Mouse (Mus musculus) intestine, embryonic 15.5 days (tissue): ENCODE measurements around the gene Gngt2. TPM values are rescaled to one million over a fixed set of nuclear protein-coding genes. Genes with fewer than 3 reads are reported as not detected.

Source experiments
- ATAC-seq: fragments of 200-750 bp; cut with Nextera tagmentation; 2 replicates; pipeline ENCODE4 v1.8.0; 2017; ENCODE audit warnings: moderate TSS enrichment, moderate library complexity
- H3K27ac ChIP-seq: fragments of 300-500 bp; sonication (generic); 2 replicates; pipeline ENCODE4 v1.5.1; 2015; ENCODE audit warnings: mild to moderate bottlenecking, inconsistent platforms
- H3K27me3 ChIP-seq: fragments of 300-500 bp; sonication (generic); replicated peaks from 2 replicates; pipeline ENCODE4 v1.6.1; 2015; ENCODE audit warnings: inconsistent platforms
- H3K36me3 ChIP-seq: fragments of 300-500 bp; sonication (generic); 2 replicates; pipeline ENCODE4 v1.6.1; 2015; ENCODE audit warnings: inconsistent platforms
- H3K4me1 ChIP-seq: fragments of 300-500 bp; sonication (generic); replicated peaks from 2 replicates; pipeline ENCODE4 v1.6.1; 2015; ENCODE audit warnings: inconsistent platforms
- H3K4me2 ChIP-seq: fragments of 300-500 bp; sonication (generic); replicated peaks from 2 replicates; pipeline ENCODE4 v1.6.1; 2015; ENCODE audit warnings: mild to moderate bottlenecking, inconsistent platforms
- H3K4me3 ChIP-seq: fragments of 300-500 bp; sonication (generic); replicated peaks from 2 replicates; pipeline ENCODE4 v1.5.1; 2015; ENCODE audit warnings: inconsistent platforms
- H3K9ac ChIP-seq: fragments of 300-500 bp; sonication (generic); 2 replicates; pipeline ENCODE4 v1.6.1; 2015; ENCODE audit warnings: inconsistent platforms
- H3K9me3 ChIP-seq: fragments of 300-500 bp; sonication (generic); 2 replicates; pipeline ENCODE4 v1.6.1; 2016; ENCODE audit warnings: inconsistent platforms
- WGBS: fragments of 180-500 bp; shearing (Covaris S2); methylation state at CpG from one replicate; pipeline ENCODE4 v1.1.7; 2015; 5-methylcytosine and 5-hydroxymethylcytosine counted together
- polyA plus RNA-seq: library from polyadenylated mRNA; unstranded; fragments of >200 nt; fragmentation: Nextera tagmentation; extraction: Ambion mirVana; gene quantifications from 2 replicates; pipeline ENCODE4 v1.2.1, GENCODE M21; 2015

Gene Gngt2
- polyA plus RNA-seq, 1 experiment from 2014 or later, result 20.3 TPM

GRCm38 (mm10) chr11:95850898-95851297, 13.9 kb downstream of the Gngt2 start:
- Histone ChIP-seq H3K9me3 (no peaks in the 10 kb centered on the region), H3K27ac (no peak overlapping the region), H3K4me3 (no peak overlapping the region), H3K36me3 (no peaks in the 10 kb centered on the region), H3K4me1 (no peaks in the 10 kb centered on the region), H3K27me3 (no peaks in the 10 kb centered on the region), H3K9ac (no peak overlapping the region), H3K4me2 (no peak overlapping the region)
- ATAC-seq, result no peak
- WGBS, result 73% methylated on average over 2 of the region's 2 CpGs

GRCm38 (mm10) chr11:95853684-95854083, 16.7 kb downstream of the Gngt2 start:
- Histone ChIP-seq H3K27me3 (no peaks in the 10 kb centered on the region), H3K27ac (no peak overlapping the region), H3K9ac (no peak overlapping the region), H3K4me1 (no peaks in the 10 kb centered on the region), H3K9me3 (no peaks in the 10 kb centered on the region), H3K4me3 (no peak overlapping the region), H3K36me3 (no peaks in the 10 kb centered on the region), H3K4me2 (no peak overlapping the region)
- WGBS, result 59% methylated on average over 5 of the region's 5 CpGs
- ATAC-seq, result no peak

GRCm38 (mm10) chr11:95857306-95857705, 20.3 kb downstream of the Gngt2 start:
- Histone ChIP-seq H3K4me1 (peaks cover 7% of the 10 kb centered on the region), H3K9me3 (no peaks in the 10 kb centered on the region), H3K27me3 (no peaks in the 10 kb centered on the region), H3K9ac (no peak overlapping the region), H3K27ac (no peak overlapping the region), H3K4me3 (no peak overlapping the region), H3K4me2 (no peak overlapping the region), H3K36me3 (no peaks in the 10 kb centered on the region)
- no peak for ATAC-seq
- WGBS, result 80% methylated on average over 4 of the region's 4 CpGs

GRCm38 (mm10) chr11:95857716-95858527, 20.9 kb downstream of the Gngt2 start:
- Histone ChIP-seq H3K9ac (peak overlapping the region; percentile 54), H3K36me3 (no peaks in the 10 kb centered on the region), H3K27ac (peak overlapping the region; percentile 97), H3K4me1 (peaks cover 7% of the 10 kb centered on the region), H3K9me3 (no peaks in the 10 kb centered on the region), H3K4me3 (peak overlapping the region; percentile 76), H3K4me2 (peak overlapping the region; percentile 78), H3K27me3 (no peaks in the 10 kb centered on the region)
- WGBS, result 21% methylated on average over 21 of the region's 21 CpGs
- ATAC-seq, result 0 out of 2 replicates have a peak, but pooled peaks have one; percentile 3

- no peaks in the 10 kb centered on the region for H3K36me3 ChIP-seq
- peak overlapping the region; percentile 61 for H3K9ac ChIP-seq
- H3K27me3 ChIP-seq, result no peaks in the 10 kb centered on the region
- WGBS, result under 1% methylated on average over 58 of the region's 58 CpGs
- peaks cover 7% of the 10 kb centered on the region for H3K4me1 ChIP-seq
- peak; percentile 99 for ATAC-seq
- H3K27ac ChIP-seq, result peak overlapping the region; percentile 97
- peak overlapping the region; percentile 78 for H3K4me2 ChIP-seq
- peak overlapping the region; percentile 76 for H3K4me3 ChIP-seq
- H3K9me3 ChIP-seq, result no peaks in the 10 kb centered on the region
These were observed 21.8 kb downstream of the Gngt2 start for GRCm38 (mm10) chr11:95858528-95859467.

GRCm38 (mm10) chr11:95859468-95859855, 22.4 kb downstream of the Gngt2 start:
- Histone ChIP-seq H3K36me3 (no peaks in the 10 kb centered on the region), H3K9ac (peak overlapping the region; percentile 61), H3K27ac (peak overlapping the region; percentile 97), H3K9me3 (no peaks in the 10 kb centered on the region), H3K27me3 (no peaks in the 10 kb centered on the region), H3K4me2 (peak overlapping the region; percentile 78), H3K4me3 (peak overlapping the region; percentile 76), H3K4me1 (peaks cover 7% of the 10 kb centered on the region)
- ATAC-seq, result peak; percentile 63
- WGBS, result under 1% methylated on average over 35 of the region's 35 CpGs

- Histone ChIP-seq H3K9me3 (no peaks in the 10 kb centered on the region), H3K4me2 (peak overlapping the region; percentile 78), H3K4me3 (peak overlapping the region; percentile 76), H3K4me1 (peaks cover 7% of the 10 kb centered on the region), H3K36me3 (no peaks in the 10 kb centered on the region), H3K9ac (peak overlapping the region; percentile 61), H3K27ac (peak overlapping the region; percentile 97; the same call in 1 of the 2 replicates), H3K27me3 (no peaks in the 10 kb centered on the region)
- WGBS, result 13% methylated on average over 3 of the region's 3 CpGs
- no peak for ATAC-seq
These were observed 23.1 kb downstream of the Gngt2 start for GRCm38 (mm10) chr11:95860071-95860490.

GRCm38 (mm10) chr11:95861397-95861796, 24.4 kb downstream of the Gngt2 start:
- Histone ChIP-seq H3K4me1 (peaks cover 7% of the 10 kb centered on the region), H3K9me3 (no peaks in the 10 kb centered on the region), H3K27me3 (no peaks in the 10 kb centered on the region), H3K4me3 (no peak overlapping the region), H3K9ac (no peak overlapping the region), H3K27ac (no peak overlapping the region), H3K36me3 (no peaks in the 10 kb centered on the region), H3K4me2 (no peak overlapping the region)
- WGBS, result 95% methylated on average over 8 of the region's 8 CpGs
- ATAC-seq, result no peak

- Histone ChIP-seq H3K4me2 (no peak overlapping the region), H3K9ac (no peak overlapping the region), H3K4me3 (no peak overlapping the region), H3K36me3 (no peaks in the 10 kb centered on the region), H3K27me3 (no peaks in the 10 kb centered on the region), H3K4me1 (no peaks in the 10 kb centered on the region), H3K9me3 (no peaks in the 10 kb centered on the region), H3K27ac (no peak overlapping the region)
- 67% methylated on average over 4 of the region's 4 CpGs for WGBS
- no peak for ATAC-seq
These were observed 32.4 kb downstream of the Gngt2 start for GRCm38 (mm10) chr11:95869442-95869841.

- H3K27ac ChIP-seq, result no peak overlapping the region
- no peaks in the 10 kb centered on the region for H3K27me3 ChIP-seq
- no peaks in the 10 kb centered on the region for H3K9me3 ChIP-seq
- no peak overlapping the region for H3K4me2 ChIP-seq
- H3K4me1 ChIP-seq, result no peaks in the 10 kb centered on the region
- no peak for ATAC-seq
- no peak overlapping the region for H3K4me3 ChIP-seq
- no peak overlapping the region for H3K9ac ChIP-seq
- no peaks in the 10 kb centered on the region for H3K36me3 ChIP-seq
- WGBS, result 66% methylated on average over 6 of the region's 6 CpGs
These were observed 33.0 kb downstream of the Gngt2 start for GRCm38 (mm10) chr11:95869918-95870470.

GRCm38 (mm10) chr11:95875804-95876203, 38.8 kb downstream of the Gngt2 start:
- Histone ChIP-seq H3K36me3 (no peaks in the 10 kb centered on the region), H3K4me1 (no peaks in the 10 kb centered on the region), H3K9me3 (no peaks in the 10 kb centered on the region), H3K9ac (no peak overlapping the region), H3K4me2 (no peak overlapping the region), H3K27me3 (no peaks in the 10 kb centered on the region), H3K27ac (no peak overlapping the region), H3K4me3 (no peak overlapping the region)
- 43% methylated on average over 9 of the region's 9 CpGs for WGBS
- ATAC-seq, result no peak

GRCm38 (mm10) chr11:95876296-95876695, 39.3 kb downstream of the Gngt2 start:
- H3K27me3 ChIP-seq, result no peaks in the 10 kb centered on the region
- no peaks in the 10 kb centered on the region for H3K4me1 ChIP-seq
- 23% methylated on average over 7 of the region's 7 CpGs for WGBS
- no peak overlapping the region for H3K4me2 ChIP-seq
- H3K9me3 ChIP-seq, result no peaks in the 10 kb centered on the region
- H3K4me3 ChIP-seq, result no peak overlapping the region
- ATAC-seq, result no peak
- H3K36me3 ChIP-seq, result no peaks in the 10 kb centered on the region
- H3K27ac ChIP-seq, result no peak overlapping the region
- H3K9ac ChIP-seq, result no peak overlapping the region
